ENCODE assay signal across 26 mouse cellular contexts in genomic region chr11:104008971-104009370, GRCm38 (mm10). TPM values are rescaled to one million over a fixed set of nuclear protein-coding genes. Genes with fewer than 3 reads are reported as not detected.
A peak's percentile ranks its signal among the peaks of the same experiment; 100 is the strongest.
DNase-seq lines count a peak whose midpoint lies in the region; ATAC-seq and TF ChIP-seq lines count a peak whose summit lies in the region.
"Had no signal": no experiment of that assay in that cellular context is flagged by ENCODE, and none has a peak within 500 bp of the region (broad histone marks: within the 10 kb centered on the region; RNA-seq: fewer than 3 reads in every experiment).

No protein-coding gene starts in this region.

- H3K9ac ChIP-seq in liver, embryonic 11.5 days (ENCODE audit: low read depth, low read length): no peak overlapping the region
- no peak overlapping the region for H3K9ac ChIP-seq in CH12.LX (ENCODE audit: insufficient read depth, low read depth)
- H3K9ac ChIP-seq: embryonic facial prominence, embryonic 15.5 days; forebrain, embryonic 13.5 days; hindbrain, embryonic 15.5 days; lung, embryonic 14.5 days; midbrain, embryonic 12.5 days had no signal

- TF ChIP-seq POLR2A in CH12.LX (IDR thresholded peaks at IDR 0.05; ENCODE audit: low read depth, low read length): no peak

- in situ Hi-C loops in CH12.LX (cut with MboI; ENCODE audit: low pct_ligation_motif_present, low pct_unique_long_range_greater_than_20kb, low sequenced_read_pairs): no loop called here

- WGBS in liver, embryonic 11.5 days: 78% methylated on average over 4 of the region's 4 CpGs

- TF ChIP-seq EP300 in CH12.LX (IDR thresholded peaks at IDR 0.05; ENCODE audit: low read length): no peak

- no peak overlapping the region for H3K27ac ChIP-seq in liver, embryonic 11.5 days (ENCODE audit: low read depth, low read length)
- H3K27ac ChIP-seq in CH12.LX (ENCODE audit: insufficient read depth, low read depth): no peak overlapping the region
- H3K27ac ChIP-seq: embryonic facial prominence, embryonic 10.5 days; embryonic facial prominence, embryonic 15.5 days; forebrain, embryonic 13.5 days; hindbrain, embryonic 10.5 days; hindbrain, embryonic 15.5 days; midbrain, embryonic 12.5 days; stomach, postnatal 0 days had no signal

- no peaks in the 10 kb centered on the region for H3K36me3 ChIP-seq in liver, embryonic 11.5 days (ENCODE audit: control insufficient read depth, insufficient read depth, low read length)
- no peaks in the 10 kb centered on the region for H3K36me3 ChIP-seq in CH12.LX (replicated peaks in 1 of 2; ENCODE audit: control insufficient read depth in 1 of 2, insufficient read depth in 1 of 2, low read length in 1 of 2)
- H3K36me3 ChIP-seq: embryonic facial prominence, embryonic 10.5 days; embryonic facial prominence, embryonic 15.5 days; hindbrain, embryonic 10.5 days; hindbrain, embryonic 15.5 days; midbrain, embryonic 12.5 days had no signal

- ATAC-seq in liver, embryonic 11.5 days (replicated peaks; ENCODE audit: low FRiP score): no peak
- ATAC-seq: forebrain, embryonic 13.5 days; inflammation-experienced regulatory T-cells, adult 6 months had no signal

- H3K79me2 ChIP-seq in CH12.LX (replicated peaks; ENCODE audit: control insufficient read depth, extremely low read depth, insufficient read depth, poor library complexity, severe bottlenecking): no peaks in the 10 kb centered on the region

- no peaks in the 10 kb centered on the region for H3K4me1 ChIP-seq in liver, embryonic 11.5 days (replicated peaks; ENCODE audit: control insufficient read depth, insufficient read depth, low read length)
- peaks cover 45 to 97% of the 10 kb centered on the region in 2 experiments for H3K4me1 ChIP-seq in CH12.LX (ENCODE audit: control insufficient read depth in 1 of 2, insufficient read depth in 2 of 2)
- H3K4me1 ChIP-seq: forebrain, embryonic 13.5 days; hindbrain, embryonic 15.5 days; midbrain, embryonic 12.5 days had no signal

- no peak for TF ChIP-seq CTCF in CH12.LX (conservative IDR thresholded peaks at IDR 0.05 in 1 of 2, IDR thresholded peaks at IDR 0.05 in 1 of 2; ENCODE audit: low read depth in 2 of 2, low read length in 2 of 2)

- H3K4me3 ChIP-seq in liver, embryonic 11.5 days (ENCODE audit: low read depth, low read length): no peak overlapping the region
- no peak overlapping the region for H3K4me3 ChIP-seq in CH12.LX (replicated peaks in 1 of 3; ENCODE audit: low read depth in 2 of 3, low read length in 2 of 3, poor library complexity in 1 of 3)
- H3K4me3 ChIP-seq: embryonic facial prominence, embryonic 10.5 days; embryonic facial prominence, embryonic 15.5 days; forebrain, embryonic 13.5 days; hindbrain, embryonic 10.5 days; hindbrain, embryonic 15.5 days; midbrain, embryonic 12.5 days had no signal

- DNase-seq in liver: peak; percentile 33
- no peak for DNase-seq in liver, embryonic 11.5 days (ENCODE audit: low spot score)
- peak; percentile 73 for DNase-seq in CH12.LX (ENCODE audit: extremely low read depth)
- peak; percentile 38 for DNase-seq in R1 (ENCODE audit: low read depth, low spot score)
- peak; percentile 28 for DNase-seq in retina, embryonic 14.5 days (ENCODE audit: low spot score)
- DNase-seq in cerebellum, adult 18-20 months: no peak
- no peak for DNase-seq in gastrocnemius, postnatal 4 days (ENCODE audit: low spot score in 2 of 2)
- no peak for DNase-seq in adrenal gland, adult (ENCODE audit: inconsistent age in 2 of 2, low spot score in 1 of 2)
- DNase-seq: adrenal gland, postnatal 10 days; cerebellum, adult 11-12 months; cerebellum, postnatal 14 days; gastrocnemius, postnatal 10 days; heart, postnatal 14 days; kidney, adult 11 months; kidney, postnatal 25 days; lung, embryonic 14.5 days; thymus, adult 18-20 months; thymus, postnatal 36 days had no signal

- H3K27me3 ChIP-seq in liver, embryonic 11.5 days (replicated peaks; ENCODE audit: control insufficient read depth, insufficient read depth, low read length): no peaks in the 10 kb centered on the region; the same call in 1 of the 2 replicates
- no peaks in the 10 kb centered on the region for H3K27me3 ChIP-seq in CH12.LX (replicated peaks)
- H3K27me3 ChIP-seq: embryonic facial prominence, embryonic 15.5 days; forebrain, embryonic 13.5 days; hindbrain, embryonic 15.5 days; midbrain, embryonic 12.5 days had no signal

- dilution Hi-C loops in CH12.LX (cut with MboI; ENCODE audit: extremely low pct_ligation_motif_present, extremely low pct_unique_long_range_greater_than_20kb, low sequenced_read_pairs): no loop called here

- no peak overlapping the region for H3K4me2 ChIP-seq in liver, embryonic 11.5 days
- H3K4me2 ChIP-seq in CH12.LX (ENCODE audit: insufficient read depth, low read depth, poor library complexity, severe bottlenecking): no peak overlapping the region
- H3K4me2 ChIP-seq: embryonic facial prominence, embryonic 15.5 days; forebrain, embryonic 13.5 days; hindbrain, embryonic 15.5 days; lung, embryonic 14.5 days; midbrain, embryonic 12.5 days had no signal

- H3K9me3 ChIP-seq in liver, embryonic 11.5 days (ENCODE audit: control insufficient read depth, low read length): no peaks in the 10 kb centered on the region
- no peaks in the 10 kb centered on the region for H3K9me3 ChIP-seq in CH12.LX (replicated peaks; ENCODE audit: low read length)
- H3K9me3 ChIP-seq: embryonic facial prominence, embryonic 10.5 days; embryonic facial prominence, embryonic 15.5 days; forebrain, embryonic 13.5 days; hindbrain, embryonic 10.5 days; hindbrain, embryonic 15.5 days; midbrain, embryonic 12.5 days had no signal

- TF ChIP-seq RAD21 in CH12.LX (IDR thresholded peaks at IDR 0.05; ENCODE audit: low read depth, low read length): no peak

TF ChIP-seq in CH12.LX, 34 proteins besides CTCF, POLR2A, EP300 and RAD21:
- no peak for TF ChIP-seq UBTF (IDR thresholded peaks at IDR 0.05; ENCODE audit: low read depth, low read length)
- peak; percentile 100 for TF ChIP-seq MAFK (IDR thresholded peaks at IDR 0.05; ENCODE audit: insufficient replicate concordance, low read length)
- peak; percentile 66 for TF ChIP-seq ETS1 (conservative IDR thresholded peaks at IDR 0.05; ENCODE audit: low read depth, low read length)

RNA-seq across cellular contexts. Expression of gene Arf2, which starts 42.4 kb away (rescaled TPM):
- 28.2 and 32.7 TPM in 2 replicates for polyA plus RNA-seq in liver, embryonic 11.5 days (2014; fragmentation: Nextera tagmentation; extraction: Ambion mirVana)
- total RNA-seq in CH12.LX (2012; rRNA removed) (13.3 and 16.8 TPM in 2 replicates), CH12.LX (2014; rRNA removed) (24.7 and 27.8 TPM in 2 replicates)
- polyA plus RNA-seq in CH12.LX (2012; ENCODE audit: insufficient read length, low read depth): 14.9 and 25.2 TPM in 2 replicates
- total RNA-seq in gastrocnemius, postnatal 4 days (2021): 10 to 100 TPM; 25.9 to 30.9 TPM

RNA-seq across cellular contexts. Expression of gene Nsf, which starts 55.1 kb away (rescaled TPM):
- 50.3 and 54.3 TPM in 2 replicates for polyA plus RNA-seq in liver, embryonic 11.5 days (2014; fragmentation: Nextera tagmentation; extraction: Ambion mirVana)
- total RNA-seq in CH12.LX (2012; rRNA removed) (46.9 and 50.9 TPM in 2 replicates), CH12.LX (2014; rRNA removed) (48.1 and 50.0 TPM in 2 replicates)
- polyA plus RNA-seq in CH12.LX (2012; ENCODE audit: insufficient read length, low read depth): 95.0 and 99.3 TPM in 2 replicates
- total RNA-seq in gastrocnemius, postnatal 4 days (2021): 10 to 100 TPM; 29.3 to 30.3 TPM

Comparison
In these comparisons a context has a peak if more than half of its experiments do, and no peak if none do; other contexts are left out.
1. DNase-seq: peak in liver (single experiment), CH12.LX (single experiment), R1 (single experiment) and retina, embryonic 14.5 days (single experiment); none in liver, embryonic 11.5 days (single experiment), cerebellum, adult 18-20 months (0 of 2), gastrocnemius, postnatal 4 days (0 of 2) and adrenal gland, adult (0 of 2).